Mouse (Mus musculus) testis, adult 2 months (tissue): ENCODE measurements around the gene Heatr5a.

Source experiments
- CTCF ChIP-seq: fragments of 200-500 bp; IDR thresholded peaks from 2 replicates; pipeline ENCODE4 v1.5.1; 2012; ENCODE audit warnings: low read depth, mild to moderate bottlenecking, inconsistent platforms, low read length, moderate library complexity; ENCODE audit not compliant: control insufficient read depth, insufficient read depth, insufficient replicate concordance
- POLR2A ChIP-seq: fragments of 200-500 bp; IDR thresholded peaks from 2 replicates; pipeline ENCODE4 v1.6.1; 2012; ENCODE audit warnings: low read depth, mild to moderate bottlenecking, inconsistent platforms, low read length, moderate library complexity; ENCODE audit not compliant: control insufficient read depth

DNA sequence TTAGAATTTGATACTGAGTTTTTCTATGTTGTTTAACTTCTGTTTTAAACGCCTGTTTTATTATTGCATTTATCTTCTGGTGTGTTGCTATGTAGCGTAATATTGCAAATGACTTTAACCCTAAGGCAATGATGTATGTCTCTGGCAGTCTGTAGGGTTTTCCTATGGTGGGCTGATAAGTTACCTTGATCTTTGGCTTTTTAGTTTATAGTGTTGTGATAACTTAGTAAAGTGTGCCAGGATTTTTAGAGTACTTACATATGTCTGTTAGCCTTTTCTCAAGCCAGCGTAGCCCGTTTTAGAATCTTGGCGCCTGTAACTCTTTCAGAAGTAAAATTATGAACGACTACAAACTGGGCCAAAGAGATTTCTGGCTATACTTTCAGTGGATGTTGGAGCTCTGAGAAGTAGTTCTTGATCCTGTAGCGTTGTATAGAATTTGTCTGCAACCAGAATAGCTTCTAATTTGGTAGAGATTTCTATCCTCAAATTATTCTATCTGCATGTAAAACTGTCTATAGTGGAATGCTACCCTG is 43.4 kb upstream of the Heatr5a start:
- TF ChIP-seq POLR2A (no peak), CTCF (no peak)
